Mouse (Mus musculus) midbrain, embryonic 16.5 days (tissue): ENCODE results near the gene Lrrc66. TPM values are rescaled to one million over a fixed set of nuclear protein-coding genes. Genes with fewer than 3 reads are reported as not detected.

ENCODE experiments used
- ATAC-seq: fragments of 200-750 bp; cut with Nextera tagmentation; 2 replicates; pipeline ENCODE4 v1.8.0; 2017; ENCODE audit warnings: moderate TSS enrichment
- H3K27ac ChIP-seq: fragments of 300-500 bp; sonication (generic); 2 replicates; pipeline ENCODE4 v1.5.1; 2014; ENCODE audit warnings: mild to moderate bottlenecking, low read length, mixed read lengths
- H3K27me3 ChIP-seq: fragments of 300-500 bp; sonication (generic); 2 replicates; pipeline ENCODE4 v1.6.1; 2014; ENCODE audit warnings: low read depth, low read length, mixed read lengths; ENCODE audit not compliant: control insufficient read depth, insufficient read depth
- H3K36me3 ChIP-seq: fragments of 300-500 bp; sonication (generic); 2 replicates; pipeline ENCODE4 v1.6.1; 2014; ENCODE audit warnings: mild to moderate bottlenecking, low read length, moderate library complexity, mixed read lengths; ENCODE audit not compliant: control insufficient read depth, insufficient read depth
- H3K4me1 ChIP-seq: fragments of 300-500 bp; sonication (generic); 2 replicates; pipeline ENCODE4 v1.6.1; 2014; ENCODE audit warnings: mild to moderate bottlenecking, low read length, mixed read lengths; ENCODE audit not compliant: control insufficient read depth, insufficient read depth
- H3K4me2 ChIP-seq: fragments of 300-500 bp; sonication (generic); 2 replicates; pipeline ENCODE4 v1.6.1; 2014; ENCODE audit warnings: mild to moderate bottlenecking, low read length, mixed read lengths
- H3K4me3 ChIP-seq: fragments of 300-500 bp; sonication (generic); 2 replicates; pipeline ENCODE4 v1.5.1; 2014; ENCODE audit warnings: low read depth, mild to moderate bottlenecking, low read length, moderate library complexity, mixed read lengths
- H3K9ac ChIP-seq: fragments of 300-500 bp; sonication (generic); 2 replicates; pipeline ENCODE4 v1.6.1; 2014; ENCODE audit warnings: low read depth, low read length, mixed read lengths
- H3K9me3 ChIP-seq: fragments of 300-500 bp; sonication (generic); replicated peaks from 2 replicates; pipeline ENCODE4 v1.6.1; 2014; ENCODE audit warnings: mild to moderate bottlenecking, low read length, mixed read lengths; ENCODE audit not compliant: control insufficient read depth, poor library complexity, severe bottlenecking
- WGBS: fragments of 180-500 bp; shearing (Covaris S2); extraction: QIAGEN DNeasy Blood & Tissue Kit; methylation state at CpG from one replicate; pipeline ENCODE4 v1.1.7; 2014; 5-methylcytosine and 5-hydroxymethylcytosine counted together
- polyA plus RNA-seq: library from polyadenylated mRNA; unstranded; fragments of >200 nt; fragmentation: Nextera tagmentation; extraction: Ambion mirVana; gene quantifications from 2 replicates; pipeline ENCODE4 v1.2.1, GENCODE M21; 2015

Lrrc66 gene
- polyA plus RNA-seq = not detected in 2 replicates

GRCm38 (mm10) chr5:73632291-73632690, at the start of gene Lrrc66:
TSS of gene Lrrc66 (minus strand) at chr5:73632526.
- no peak for ATAC-seq
- 80% methylated on average over 8 of the region's 8 CpGs for WGBS
- Histone ChIP-seq H3K4me2 (no peak within 1 kb of the TSS), H3K27ac (no peak within 1 kb of the TSS), H3K4me3 (no peak within 1 kb of the TSS), H3K4me1 (peaks cover 4% of the 10 kb centered on the region; the same call in 1 of the 2 replicates), H3K27me3 (no peaks in the 10 kb centered on the region), H3K36me3 (peaks cover 10% of the 10 kb centered on the region), H3K9me3 (no peaks in the 10 kb centered on the region; the same call in 1 of the 2 replicates), H3K9ac (no peak within 1 kb of the TSS)

GRCm38 (mm10) chr5:73676626-73677025, 44.3 kb upstream of the Lrrc66 start:
- Histone ChIP-seq H3K27ac (no peak overlapping the region), H3K4me3 (no peak overlapping the region), H3K9me3 (no peaks in the 10 kb centered on the region), H3K36me3 (no peaks in the 10 kb centered on the region), H3K27me3 (no peaks in the 10 kb centered on the region), H3K4me2 (no peak overlapping the region), H3K9ac (no peak overlapping the region), H3K4me1 (no peaks in the 10 kb centered on the region)
- ATAC-seq = no peak
- WGBS = 61% methylated on average over 13 of the region's 13 CpGs

GRCm38 (mm10) chr5:73675604-73676003, 43.3 kb upstream of the Lrrc66 start:
- Histone ChIP-seq H3K9me3 (no peaks in the 10 kb centered on the region), H3K9ac (no peak overlapping the region), H3K27ac (no peak overlapping the region), H3K4me2 (no peak overlapping the region), H3K27me3 (no peaks in the 10 kb centered on the region), H3K4me1 (no peaks in the 10 kb centered on the region), H3K4me3 (no peak overlapping the region), H3K36me3 (no peaks in the 10 kb centered on the region)
- no peak for ATAC-seq
- 87% methylated on average over 3 of the region's 3 CpGs for WGBS

- H3K4me2 ChIP-seq = peak overlapping the region; percentile 45
- H3K27me3 ChIP-seq = 0 out of 2 replicates have a peak, but pooled peaks cover 2% of the 10 kb centered on the region
- no peaks in the 10 kb centered on the region for H3K4me1 ChIP-seq
- H3K9me3 ChIP-seq = no peaks in the 10 kb centered on the region
- H3K27ac ChIP-seq = no peak overlapping the region
- WGBS = 48% methylated on average over 26 of the region's 26 CpGs
- H3K36me3 ChIP-seq = no peaks in the 10 kb centered on the region
- ATAC-seq = no peak
- no peak overlapping the region; the same call in 1 of the 2 replicates for H3K4me3 ChIP-seq
- H3K9ac ChIP-seq = no peak overlapping the region
These were observed 37.1 kb upstream of the Lrrc66 start for GRCm38 (mm10) chr5:73669386-73669785.

- H3K9me3 ChIP-seq = no peaks in the 10 kb centered on the region
- H3K9ac ChIP-seq = no peak overlapping the region
- H3K36me3 ChIP-seq = no peaks in the 10 kb centered on the region
- no peak overlapping the region for H3K4me3 ChIP-seq
- H3K27ac ChIP-seq = no peak overlapping the region
- no peaks in the 10 kb centered on the region for H3K4me1 ChIP-seq
- H3K4me2 ChIP-seq = no peak overlapping the region
- 0 out of 2 replicates have a peak, but pooled peaks cover 2% of the 10 kb centered on the region for H3K27me3 ChIP-seq
- WGBS = 86% methylated on average over 2 of the region's 2 CpGs
- ATAC-seq = no peak
These were observed 35.6 kb upstream of the Lrrc66 start for GRCm38 (mm10) chr5:73667877-73668276.

- ATAC-seq = no peak
- Histone ChIP-seq H3K4me2 (no peak overlapping the region), H3K36me3 (no peaks in the 10 kb centered on the region), H3K4me3 (no peak overlapping the region), H3K9ac (no peak overlapping the region), H3K27me3 (0 out of 2 replicates have a peak, but pooled peaks cover 2% of the 10 kb centered on the region), H3K27ac (no peak overlapping the region), H3K9me3 (no peaks in the 10 kb centered on the region), H3K4me1 (no peaks in the 10 kb centered on the region)
- WGBS = 88% methylated on average over 2 of the region's 2 CpGs
These were observed 34.4 kb upstream of the Lrrc66 start for GRCm38 (mm10) chr5:73666695-73667094.

GRCm38 (mm10) chr5:73651855-73652201, 19.5 kb upstream of the Lrrc66 start:
- WGBS = 3% methylated on average over 4 of the region's 4 CpGs
- Histone ChIP-seq H3K4me1 (peaks cover 14% of the 10 kb centered on the region), H3K9me3 (no peaks in the 10 kb centered on the region), H3K36me3 (no peaks in the 10 kb centered on the region), H3K4me2 (peak overlapping the region; percentile 77), H3K4me3 (peak overlapping the region; percentile 40; the same call in 1 of the 2 replicates), H3K27ac (no peak overlapping the region), H3K27me3 (peaks cover 32% of the 10 kb centered on the region), H3K9ac (no peak overlapping the region)
- ATAC-seq = no peak

GRCm38 (mm10) chr5:73651061-73651854, 18.9 kb upstream of the Lrrc66 start, which contains the start of gene Spata18:
TSS of gene Spata18 (plus strand) at chr5:73651379.
- H3K4me2 ChIP-seq = peak within 1 kb of the TSS; percentile 77
- H3K4me1 ChIP-seq = peaks cover 19% of the 10 kb centered on the region
- ATAC-seq = no peak
- H3K4me3 ChIP-seq = peak within 1 kb of the TSS; percentile 40
- H3K9me3 ChIP-seq = no peaks in the 10 kb centered on the region
- peaks cover 32% of the 10 kb centered on the region for H3K27me3 ChIP-seq
- peak within 1 kb of the TSS; percentile 43 for H3K9ac ChIP-seq
- H3K36me3 ChIP-seq = no peaks in the 10 kb centered on the region
- H3K27ac ChIP-seq = no peak within 1 kb of the TSS
- under 1% methylated on average over 57 of the region's 57 CpGs for WGBS

GRCm38 (mm10) chr5:73650365-73650964, 18.1 kb upstream of the Lrrc66 start:
- no peaks in the 10 kb centered on the region for H3K36me3 ChIP-seq
- H3K9ac ChIP-seq = no peak overlapping the region
- peak overlapping the region; percentile 40 for H3K4me3 ChIP-seq
- H3K27ac ChIP-seq = no peak overlapping the region
- peaks cover 19% of the 10 kb centered on the region for H3K4me1 ChIP-seq
- no peaks in the 10 kb centered on the region for H3K9me3 ChIP-seq
- H3K4me2 ChIP-seq = peak overlapping the region; percentile 77
- under 1% methylated on average over 15 of the region's 15 CpGs for WGBS
- peaks cover 32% of the 10 kb centered on the region for H3K27me3 ChIP-seq
- ATAC-seq = no peak
